Mouse (Mus musculus): Measurements from ENCODE around the gene Rnf144b.

The Rnf144b gene

DNA sequence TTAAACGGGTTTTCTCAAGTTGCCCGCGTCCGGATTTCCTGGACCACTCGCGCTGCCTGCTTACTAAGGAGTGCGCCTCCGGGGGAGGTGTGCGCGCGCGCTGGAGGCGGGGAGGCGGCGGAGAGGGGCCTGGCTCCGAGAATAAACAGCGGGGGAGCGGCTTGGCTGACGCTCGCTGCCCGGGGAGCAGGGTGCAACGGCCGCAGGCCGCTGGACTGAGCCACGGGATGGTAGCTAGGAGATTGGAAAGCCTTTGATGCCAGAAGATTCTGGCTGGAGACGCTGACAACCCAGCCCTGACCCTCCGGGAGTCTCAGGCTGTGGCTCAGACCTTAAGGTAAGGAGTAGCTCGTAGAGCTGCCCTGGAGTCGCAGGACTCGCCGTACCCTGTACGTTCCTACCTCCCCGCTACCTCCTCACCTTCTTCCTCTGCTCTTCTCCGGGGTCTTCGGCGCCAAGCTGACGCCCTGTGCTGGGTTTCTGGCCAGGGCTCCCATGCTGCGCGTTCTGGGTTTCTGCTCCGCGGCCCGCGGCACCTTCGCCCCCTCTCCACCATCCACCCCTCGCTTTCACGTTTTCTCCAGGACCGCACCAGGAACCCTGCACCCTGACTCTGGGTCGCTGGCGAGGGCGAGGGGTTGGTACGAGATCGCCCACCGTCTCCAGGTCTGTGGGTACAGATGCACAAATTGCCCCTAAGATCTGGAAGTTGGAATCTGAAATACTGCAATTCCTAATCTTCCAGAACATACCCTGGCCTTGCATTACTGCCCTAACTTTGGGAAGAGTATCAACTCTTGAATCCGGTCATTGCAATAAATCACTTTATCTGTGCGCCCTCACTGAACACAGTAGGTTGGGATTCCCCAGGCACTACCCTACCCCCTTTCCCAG, at the start of gene Rnf144b:
Gene Rnf144b, plus strand, starts transcription at position 120 of the 894 bp plus-strand sequence.
- DNase-seq (ENCODE audit: low read depth, low spot score), result no peak

- no peak for DNase-seq (ENCODE audit: low read depth, low spot score)
These were observed 46.3 kb upstream of the Rnf144b start for GRCm38 (mm10) chr13:47076156-47076555.

- DNase-seq (ENCODE audit: low read depth, low spot score), result no peak
These were observed 45.1 kb upstream of the Rnf144b start for GRCm38 (mm10) chr13:47077367-47077766.

DNA sequence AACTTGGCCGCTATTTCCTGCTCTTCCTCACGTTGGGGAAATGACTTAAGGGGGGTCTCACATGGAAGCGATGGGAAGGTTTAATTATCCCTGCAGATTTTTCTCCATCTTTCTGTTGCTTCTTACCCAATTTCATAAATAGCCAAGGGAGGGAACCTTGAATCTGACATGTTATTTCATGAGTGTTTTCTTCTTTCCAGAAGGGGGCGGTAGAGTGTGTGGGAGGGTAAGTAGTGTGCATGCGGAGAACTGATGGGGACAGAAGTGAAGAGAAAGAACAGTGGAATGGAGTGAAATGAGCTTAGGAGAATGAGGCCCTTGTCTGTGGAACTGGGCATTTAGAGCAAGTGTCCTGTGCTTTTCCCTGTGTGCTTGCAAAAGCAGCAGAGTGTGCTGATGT, 43.7 kb upstream of the Rnf144b start:
- DNase-seq (ENCODE audit: low read depth, low spot score), result no peak

DNA sequence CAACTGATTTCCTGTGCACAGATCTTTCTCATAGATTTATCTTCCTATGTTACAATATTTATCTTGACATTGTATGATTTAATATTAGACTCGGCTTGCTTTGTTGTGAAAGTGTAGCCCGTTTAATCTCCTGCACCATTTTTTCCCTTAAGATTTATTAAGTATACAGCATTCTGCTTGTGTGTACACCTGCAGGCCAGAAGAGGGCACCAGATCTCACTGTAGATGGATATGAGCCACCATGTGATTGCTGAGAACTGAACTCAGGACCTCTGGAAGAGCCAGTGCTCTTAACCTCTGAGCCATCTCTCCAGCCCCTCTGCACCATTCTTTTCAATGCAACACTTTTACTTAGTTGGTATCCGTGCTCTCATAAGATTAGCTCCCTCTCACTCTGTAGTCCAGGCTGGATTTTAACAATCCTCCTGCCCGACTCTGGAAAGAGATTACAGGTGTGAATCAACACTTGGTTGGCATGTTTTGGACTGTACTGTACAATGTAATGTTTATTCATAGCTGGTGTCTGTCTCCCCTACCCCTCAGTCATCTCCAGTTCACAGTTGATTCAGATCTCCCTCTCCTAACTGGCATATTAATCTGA, 41.5 kb upstream of the Rnf144b start:
- no peak for DNase-seq (ENCODE audit: low read depth, low spot score)

DNA sequence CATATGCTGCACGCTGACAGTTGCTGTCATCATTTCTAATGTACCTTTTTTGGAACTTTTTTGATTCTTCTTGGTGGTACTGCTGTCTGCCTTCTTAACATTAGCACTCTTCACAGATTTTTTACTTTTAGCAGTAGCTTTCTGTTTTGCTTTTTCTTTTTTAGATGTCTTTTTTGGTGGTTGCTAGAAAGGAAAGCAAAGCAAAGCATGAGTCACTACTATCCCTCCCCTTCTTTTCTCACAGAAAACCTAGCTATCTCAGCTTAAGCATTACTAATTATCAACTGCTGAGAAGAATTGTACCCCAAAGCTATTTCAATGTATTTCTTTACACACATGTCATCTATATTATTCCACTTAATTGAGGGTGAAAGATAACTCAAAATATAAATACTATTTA, 34.0 kb upstream of the Rnf144b start:
- no peak for DNase-seq (ENCODE audit: low read depth, low spot score)

DNA sequence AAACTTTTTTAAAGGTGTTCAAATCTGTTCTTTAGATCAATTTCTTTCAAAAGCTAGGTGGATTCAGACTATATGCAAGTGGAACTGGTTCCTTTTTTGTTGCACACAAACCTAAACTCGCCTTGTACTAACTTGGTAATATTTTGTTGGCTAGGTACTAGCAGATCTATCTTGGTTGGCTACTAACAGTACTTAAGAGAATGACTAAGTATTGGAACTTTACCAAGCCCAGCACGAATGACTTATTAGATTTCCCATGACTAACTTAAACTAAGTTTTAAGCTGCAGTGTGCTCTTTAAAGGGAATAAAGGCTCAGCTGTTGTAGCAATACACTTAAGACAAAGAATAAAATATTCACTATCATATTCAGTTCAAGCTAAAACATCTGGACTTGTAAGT, 33.2 kb upstream of the Rnf144b start:
- DNase-seq (ENCODE audit: low read depth, low spot score), result no peak

- no peak for DNase-seq (ENCODE audit: low read depth, low spot score)
These were observed 28.7 kb upstream of the Rnf144b start for GRCm38 (mm10) chr13:47093791-47094190.

DNA sequence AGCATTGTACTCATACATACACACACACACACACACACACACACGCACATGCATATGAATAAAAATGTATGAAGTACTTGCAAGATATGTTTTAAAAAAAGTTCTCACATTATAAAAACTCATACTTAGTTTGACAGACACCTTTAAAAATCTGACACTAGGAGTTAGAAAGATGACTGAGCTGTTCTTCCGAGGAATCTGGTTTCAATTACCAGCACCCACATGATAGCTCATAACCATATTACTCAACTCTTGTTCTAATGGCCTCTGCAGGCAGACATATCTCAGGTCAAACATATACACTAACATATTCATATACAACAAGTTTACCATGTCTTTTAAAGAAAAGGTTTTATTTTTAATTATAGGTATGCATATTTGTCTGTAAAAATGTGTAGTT, 25.9 kb upstream of the Rnf144b start:
- DNase-seq (ENCODE audit: low read depth, low spot score), result no peak

GRCm38 (mm10) chr13:47099265-47099664, 23.2 kb upstream of the Rnf144b start:
- DNase-seq (ENCODE audit: low read depth, low spot score), result no peak

- no peak for DNase-seq (ENCODE audit: low read depth, low spot score)
These were observed 21.9 kb upstream of the Rnf144b start for GRCm38 (mm10) chr13:47100587-47100986.

GRCm38 (mm10) chr13:47104146-47104545, 18.3 kb upstream of the Rnf144b start:
- DNase-seq (ENCODE audit: low read depth, low spot score), result no peak

GRCm38 (mm10) chr13:47104856-47105541, 17.5 kb upstream of the Rnf144b start:
- no peak for DNase-seq (ENCODE audit: low read depth, low spot score)

DNA sequence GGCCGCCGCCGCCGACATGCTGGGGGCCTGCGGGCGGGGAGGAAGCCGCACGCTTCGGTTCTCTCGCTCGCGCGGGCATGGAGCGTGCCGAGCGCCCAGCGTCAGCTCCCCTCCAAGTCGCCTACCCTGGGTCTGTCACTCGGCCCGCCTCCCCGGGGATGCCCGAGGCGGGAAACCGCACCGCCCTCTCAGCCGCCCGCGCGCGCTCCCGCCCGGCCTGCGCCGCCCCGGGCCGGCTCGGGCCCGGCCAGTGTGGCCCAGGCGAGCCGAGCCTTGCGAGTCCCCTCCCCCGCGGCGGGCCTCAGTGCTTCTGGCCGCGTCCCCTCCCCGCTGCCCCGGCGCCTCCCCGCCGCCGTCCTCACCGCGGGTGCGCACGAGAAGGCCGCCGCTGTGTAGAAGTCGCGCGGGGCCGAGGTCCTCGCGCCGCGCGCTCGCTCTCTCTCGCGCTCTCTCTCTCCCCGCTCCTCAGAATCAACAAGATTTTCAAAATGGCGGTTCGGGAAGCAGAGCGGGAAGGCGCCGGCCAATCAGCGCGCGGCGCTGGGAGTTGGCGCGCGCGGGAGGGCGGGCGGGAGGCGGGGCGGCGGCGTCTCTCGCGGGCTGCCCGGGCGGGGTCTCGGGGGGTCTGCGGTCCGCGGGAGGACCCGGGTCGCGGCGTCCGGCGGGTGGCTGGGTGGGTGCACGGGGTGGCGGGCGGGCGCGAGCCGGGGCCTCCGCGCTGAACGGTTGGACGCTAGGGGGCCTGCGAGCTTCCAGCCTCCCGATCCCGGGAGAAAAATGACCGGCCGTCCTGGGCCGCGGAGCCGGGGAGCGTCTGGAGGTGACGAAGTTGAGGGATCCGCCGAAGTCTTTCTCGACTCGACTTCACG, 16.5 kb upstream of the Rnf144b start, which contains the start of gene Dek:
Gene Dek, minus strand, starts transcription at position 491 of the 869 bp plus-strand sequence.
- no peak for DNase-seq (ENCODE audit: low read depth, low spot score)

- DNase-seq (ENCODE audit: low read depth, low spot score), result no peak
These were observed 15.9 kb upstream of the Rnf144b start for GRCm38 (mm10) chr13:47106580-47106888.

DNA sequence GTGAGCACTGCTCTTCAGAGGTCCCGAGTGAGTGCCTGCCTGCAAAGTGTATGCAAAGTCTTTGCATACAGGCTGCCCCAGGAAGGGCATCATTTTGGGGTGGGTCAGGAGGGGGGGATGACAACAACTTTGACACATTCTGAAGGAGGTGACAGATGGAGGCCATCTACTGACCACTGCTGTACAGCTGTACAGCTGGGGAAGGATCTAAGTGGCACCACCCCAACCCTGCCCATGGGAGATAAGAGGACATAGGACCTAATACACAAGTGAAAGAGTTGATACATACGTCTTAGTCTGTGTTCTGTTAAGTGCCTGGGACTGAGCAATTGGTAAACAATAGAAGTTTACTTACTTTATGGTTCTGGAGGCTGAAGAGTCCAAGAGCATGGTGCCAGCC, 13.2 kb upstream of the Rnf144b start:
- no peak for DNase-seq (ENCODE audit: low read depth, low spot score)

- no peak for DNase-seq (ENCODE audit: low read depth, low spot score)
These were observed 11.3 kb upstream of the Rnf144b start for GRCm38 (mm10) chr13:47111185-47111584.

DNA sequence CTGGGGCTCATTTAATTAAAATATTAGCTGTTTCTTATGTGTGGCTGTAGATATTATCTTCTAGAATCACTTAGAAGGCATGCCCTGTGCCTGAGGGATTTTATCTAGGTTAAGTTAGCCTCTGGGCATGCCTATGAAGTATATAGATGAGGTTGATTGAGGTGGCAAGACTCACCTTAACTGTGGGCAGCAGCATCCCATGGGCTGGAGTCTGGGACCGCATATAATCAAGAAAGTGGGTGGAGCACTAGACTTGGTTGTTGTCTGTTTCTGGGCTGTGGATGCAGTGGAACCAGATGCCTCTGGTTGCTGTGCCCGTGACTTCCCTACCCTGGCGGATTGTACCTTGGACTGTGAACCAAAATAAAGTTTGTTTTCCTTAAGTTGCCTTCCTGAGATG, 10.4 kb upstream of the Rnf144b start:
- no peak for DNase-seq (ENCODE audit: low read depth, low spot score)

GRCm38 (mm10) chr13:47112924-47113323, 9.5 kb upstream of the Rnf144b start:
- DNase-seq (ENCODE audit: low read depth, low spot score), result no peak

GRCm38 (mm10) chr13:47116000-47116399, 6.5 kb upstream of the Rnf144b start:
- DNase-seq (ENCODE audit: low read depth, low spot score), result no peak

- DNase-seq (ENCODE audit: low read depth, low spot score), result no peak
These were observed 1.0 kb upstream of the Rnf144b start for GRCm38 (mm10) chr13:47121333-47121889.
